Mouse (Mus musculus) brain, embryonic 14.5 days (tissue): ENCODE results near the gene Elovl1.

Source experiments
- CTCF ChIP-seq: fragments of 200-500 bp; IDR thresholded peaks from 2 replicates; pipeline ENCODE4 v1.5.1; 2012; ENCODE audit warnings: inconsistent platforms, mild to moderate bottlenecking, moderate library complexity, borderline replicate concordance; ENCODE audit not compliant: insufficient read depth, insufficient read length; ENCODE audit errors: extremely low read depth
- POLR2A ChIP-seq: fragments of 200-500 bp; IDR thresholded peaks from 2 replicates; pipeline ENCODE4 v1.6.1; 2012; ENCODE audit warnings: mild to moderate bottlenecking, inconsistent platforms, borderline replicate concordance; ENCODE audit not compliant: poor library complexity, insufficient read depth, insufficient read length, severe bottlenecking; ENCODE audit errors: extremely low read depth

- no peak for TF ChIP-seq CTCF
- TF ChIP-seq POLR2A, result no peak
These were observed 14.3 kb upstream of the Elovl1 start for GRCm38 (mm10) chr4:118413553-118413952.
